Mouse (Mus musculus): ENCODE measurements at regions not wholly inside any gene's neighbourhood (a gene's known extent, or its start where the extent isn't known, plus 50 kb on each side); places are given as distances from the start of the nearest gene placed in this dataset.

GRCm38 (mm10) chrX:142456022-142456421, 65.7 kb upstream of the Acsl4 start:
- DNase-seq (ENCODE audit: low spot score), result no peak

DNA sequence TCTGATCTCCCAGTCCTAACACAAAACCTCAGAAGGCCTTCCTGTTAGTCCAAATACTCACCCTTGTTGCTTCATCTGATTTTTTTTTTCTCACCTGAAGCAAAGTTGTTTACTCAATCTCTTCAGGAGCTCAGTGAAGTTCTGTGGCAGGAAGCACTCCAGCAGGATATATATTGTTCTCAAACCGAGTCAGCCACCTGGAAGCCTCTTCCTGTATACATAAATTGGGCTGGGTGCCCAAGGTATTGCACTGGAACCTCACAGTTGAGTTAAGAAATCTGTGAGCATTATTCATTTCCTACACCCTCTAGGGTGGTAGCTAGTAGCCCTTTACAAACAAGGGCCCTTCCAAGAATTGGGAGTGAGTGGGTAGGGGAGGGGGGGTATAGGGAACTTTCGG, 73.8 kb upstream of the Acsl4 start:
- no peak for DNase-seq (ENCODE audit: low spot score)

GRCm38 (mm10) chrX:142464756-142465155, 74.4 kb upstream of the Acsl4 start:
- no peak for DNase-seq (ENCODE audit: low spot score)

DNA sequence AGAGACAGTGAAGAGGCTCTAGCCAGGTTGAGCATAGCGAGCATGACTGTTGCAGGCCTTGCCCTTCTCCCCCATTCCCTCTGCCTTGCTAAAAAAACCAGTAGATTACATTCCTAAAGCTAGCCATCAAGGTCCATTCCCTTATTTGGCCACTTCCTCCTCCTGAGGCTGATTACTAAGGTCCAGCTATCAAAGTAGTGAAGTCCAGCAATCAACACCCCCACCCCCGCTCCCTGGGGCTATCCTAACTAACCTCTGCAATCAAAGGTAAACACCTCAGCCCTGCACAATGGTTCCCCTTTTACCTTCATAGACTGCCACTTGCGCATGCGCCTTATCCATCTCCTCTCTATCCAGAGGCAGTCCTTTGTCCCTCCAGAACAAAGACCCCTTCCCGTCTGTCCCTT, 77.5 kb upstream of the Acsl4 start:
- DNase-seq (ENCODE audit: low spot score), result peak; percentile 44

GRCm38 (mm10) chrX:142468388-142468787, 78.1 kb upstream of the Acsl4 start:
- no peak for DNase-seq (ENCODE audit: low spot score)

DNA sequence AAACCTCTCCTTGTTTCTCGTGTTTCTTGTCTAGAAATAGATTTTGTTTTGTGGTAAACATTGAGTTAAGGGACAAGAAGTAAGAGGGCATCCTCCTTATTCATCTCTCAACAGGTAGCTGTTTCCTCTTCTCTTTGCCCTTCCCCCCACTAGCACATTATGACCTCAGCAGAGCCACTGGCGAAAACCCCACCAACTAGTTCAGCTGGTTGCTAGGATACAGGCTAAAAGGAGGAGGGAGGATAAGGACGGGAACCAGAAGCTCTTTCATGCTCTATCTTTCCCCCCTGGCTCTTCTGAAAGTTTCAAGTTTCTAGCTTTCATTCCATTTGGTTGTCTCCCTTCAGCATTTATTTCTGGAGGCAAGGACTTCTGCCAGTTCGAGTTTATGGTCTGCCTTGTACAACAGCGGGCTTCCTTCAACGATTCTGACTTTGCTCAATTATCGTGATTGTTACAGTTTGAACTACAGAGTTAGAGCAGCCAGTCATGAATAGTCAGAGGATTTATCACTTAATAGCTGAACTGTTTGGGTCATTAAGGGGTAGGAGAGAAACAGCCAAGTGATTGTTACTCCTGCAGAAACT, 78.8 kb upstream of the Acsl4 start:
- peak; percentile 20 for DNase-seq (ENCODE audit: low spot score)

GRCm38 (mm10) chrX:142470083-142470482, 79.7 kb upstream of the Acsl4 start:
- no peak for DNase-seq (ENCODE audit: low spot score)

- DNase-seq (ENCODE audit: low spot score), result no peak
These were observed 91.0 kb upstream of the Acsl4 start for GRCm38 (mm10) chrX:142481203-142481815.

DNA sequence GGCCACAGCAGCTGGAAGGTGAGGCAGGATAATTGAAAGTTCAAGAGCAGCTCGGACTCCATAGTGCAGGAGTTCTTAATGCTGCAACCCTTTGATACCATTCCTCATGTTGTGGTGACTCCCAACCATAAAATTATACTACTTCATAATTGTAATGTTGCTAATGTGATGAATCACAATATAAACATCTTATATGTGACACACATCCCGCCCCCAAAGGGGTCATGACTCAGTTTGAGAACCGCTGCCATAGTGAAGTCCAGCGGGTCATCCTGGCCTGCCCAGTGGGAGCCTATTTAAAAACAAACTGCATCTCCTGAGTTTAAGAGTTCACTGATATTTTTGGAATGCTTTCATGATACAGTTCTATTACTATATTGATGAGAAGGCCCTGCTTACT, 97.7 kb upstream of the Acsl4 start:
- DNase-seq (ENCODE audit: low spot score), result no peak

DNA sequence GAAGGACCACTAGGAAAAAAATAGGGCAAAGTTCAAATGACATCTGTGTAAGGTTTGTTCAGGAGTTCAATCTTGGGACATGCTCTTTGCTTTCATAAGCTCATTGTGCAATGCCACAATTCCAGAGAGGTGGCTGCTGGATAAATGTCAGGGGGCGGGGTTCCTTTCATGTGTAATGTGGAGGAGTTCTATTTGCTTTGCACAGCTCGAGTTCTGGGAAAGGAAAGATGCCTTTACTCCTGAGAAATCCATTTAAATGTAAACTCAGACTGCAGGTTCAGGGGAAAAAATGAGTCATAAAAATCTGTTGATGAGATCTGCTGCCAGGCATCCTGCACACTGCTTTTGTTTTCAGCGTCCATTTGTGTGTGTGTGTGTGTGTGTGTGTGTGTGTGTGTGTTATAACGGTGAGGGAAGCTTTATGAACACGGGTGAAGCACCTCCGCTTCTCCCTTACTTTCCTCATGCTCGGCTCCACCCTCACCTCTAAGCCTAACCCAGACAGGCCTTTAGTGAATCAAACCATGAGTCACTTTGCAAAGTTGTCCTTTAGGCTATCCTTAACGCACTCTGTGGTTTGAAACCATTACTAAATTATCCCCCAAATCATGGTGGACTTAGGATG, 99.9 kb upstream of the Acsl4 start:
- peak; percentile 72 for DNase-seq (ENCODE audit: low spot score)

GRCm38 (mm10) chrX:142501094-142501493, 110.8 kb upstream of the Acsl4 start:
- peak; percentile 38 for DNase-seq (ENCODE audit: low spot score)

DNA sequence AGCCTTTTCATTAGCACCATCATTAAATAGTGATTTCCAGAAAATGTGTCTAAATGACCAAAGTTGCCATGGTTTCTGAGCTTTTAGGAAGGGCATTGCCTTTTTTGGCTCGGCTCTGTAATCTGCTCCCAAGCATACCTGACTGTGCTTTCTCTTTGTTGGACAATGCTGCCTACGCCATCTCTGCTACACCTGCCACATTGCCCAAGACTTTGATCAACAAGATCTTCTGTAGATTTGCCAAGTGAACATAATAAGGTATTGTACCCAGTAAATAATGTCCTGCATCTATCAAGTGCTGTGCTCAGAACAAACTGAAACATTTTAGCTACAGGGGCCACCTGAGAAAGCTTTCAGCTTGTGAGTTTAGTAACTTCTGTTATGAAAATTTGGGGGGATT, 114.6 kb upstream of the Acsl4 start:
- DNase-seq (ENCODE audit: low spot score), result no peak

DNA sequence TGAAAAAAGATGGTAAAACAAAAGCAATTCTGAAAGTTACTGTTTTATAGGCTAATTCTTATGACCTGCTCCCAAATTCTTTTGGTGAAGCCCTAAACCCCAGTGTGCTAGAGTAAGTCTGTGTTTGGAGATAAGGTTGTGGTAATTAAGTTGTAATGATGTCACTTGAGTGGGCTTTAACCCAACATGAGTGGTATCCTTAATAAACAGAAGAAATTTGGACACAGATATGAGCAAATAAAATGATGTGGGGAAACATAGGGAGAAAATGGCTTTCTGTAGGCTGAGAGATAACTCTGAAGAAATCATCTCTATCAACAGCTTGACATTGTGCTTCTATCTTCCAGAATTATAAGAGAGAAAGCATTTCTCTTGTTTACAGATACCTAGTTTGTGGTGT, 117.1 kb upstream of the Acsl4 start:
- no peak for DNase-seq (ENCODE audit: low spot score)

DNA sequence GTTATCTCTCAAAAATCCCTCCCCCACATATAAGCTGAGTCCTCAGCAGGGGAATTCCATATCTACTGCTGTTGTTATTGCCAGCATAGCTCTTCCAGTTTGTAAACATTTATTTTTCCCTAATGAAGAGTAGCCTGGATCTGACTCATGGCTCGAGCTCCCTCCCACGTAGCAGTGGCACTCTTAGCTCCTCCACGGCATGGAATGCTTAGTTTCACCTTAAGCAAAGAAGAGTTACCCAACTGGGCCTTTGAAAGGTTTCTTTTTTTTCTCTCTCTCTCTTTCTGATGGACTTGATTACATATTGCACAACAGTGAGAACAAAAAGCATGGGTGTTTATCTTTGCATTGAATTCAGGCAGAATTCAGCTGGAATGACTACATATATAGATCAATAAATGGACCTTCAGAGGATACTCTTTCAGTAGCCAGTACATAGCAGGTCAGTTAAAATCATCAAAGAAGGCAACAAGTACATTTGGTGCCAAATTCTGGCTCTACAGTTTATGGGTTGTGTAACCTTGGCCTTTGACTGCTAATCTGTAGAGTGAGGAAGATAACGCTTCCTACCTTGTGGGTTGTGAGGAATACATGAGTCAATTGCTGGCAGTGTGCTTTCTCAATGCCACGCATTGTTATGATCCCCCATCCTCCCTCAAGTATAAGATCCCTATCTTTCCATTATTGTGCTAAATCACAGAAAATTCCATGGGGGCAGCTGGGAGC, 126.2 kb upstream of the Acsl4 start:
- peak; percentile 31 for DNase-seq (ENCODE audit: low spot score)

GRCm38 (mm10) chrX:142517205-142517604, 126.9 kb upstream of the Acsl4 start:
- no peak for DNase-seq (ENCODE audit: low spot score)

- no peak for DNase-seq (ENCODE audit: low spot score)
These were observed 130.7 kb upstream of the Acsl4 start for GRCm38 (mm10) chrX:142521063-142521462.

- DNase-seq (ENCODE audit: low spot score), result no peak
These were observed 136.6 kb upstream of the Acsl4 start for GRCm38 (mm10) chrX:142526953-142527352.

GRCm38 (mm10) chrX:142529892-142530291, 139.6 kb upstream of the Acsl4 start:
- no peak for DNase-seq (ENCODE audit: low spot score)

GRCm38 (mm10) chrX:142534780-142535179, 144.4 kb upstream of the Acsl4 start:
- DNase-seq (ENCODE audit: low spot score), result no peak

GRCm38 (mm10) chrX:142535540-142535939, 145.2 kb upstream of the Acsl4 start:
- no peak for DNase-seq (ENCODE audit: low spot score)

GRCm38 (mm10) chrX:142535954-142536353, 145.3 kb upstream of the Tmem164 start:
- DNase-seq (ENCODE audit: low spot score), result no peak

- no peak for DNase-seq (ENCODE audit: low spot score)
These were observed 143.8 kb upstream of the Tmem164 start for GRCm38 (mm10) chrX:142537259-142537963.

Measured in yolk sac, embryonic 10.5 days (tissue).